Mouse (Mus musculus) intestine, embryonic 16.5 days (tissue): ENCODE data around the gene Syne3. TPM values are rescaled to one million over a fixed set of nuclear protein-coding genes. Genes with fewer than 3 reads are reported as not detected.
A peak's percentile ranks its signal among the peaks of the same experiment; 100 is the strongest.

Source experiments
- ATAC-seq: fragments of 200-750 bp; cut with Nextera tagmentation; 2 replicates; pipeline ENCODE4 v1.8.0; 2017; ENCODE audit warnings: moderate TSS enrichment, moderate library complexity
- H3K27ac ChIP-seq: fragments of 300-500 bp; sonication (generic); 2 replicates; pipeline ENCODE4 v1.5.1; 2014; ENCODE audit warnings: mild to moderate bottlenecking, low read length
- H3K27me3 ChIP-seq: fragments of 300-500 bp; sonication (generic); replicated peaks from 2 replicates; pipeline ENCODE4 v1.6.1; 2014; ENCODE audit warnings: low read length, control low read depth, mixed read lengths; ENCODE audit not compliant: control insufficient read depth, insufficient read depth
- H3K36me3 ChIP-seq: fragments of 300-500 bp; sonication (generic); 2 replicates; pipeline ENCODE4 v1.6.1; 2014; ENCODE audit warnings: low read length, control low read depth; ENCODE audit not compliant: control insufficient read depth, insufficient read depth
- H3K4me1 ChIP-seq: fragments of 300-500 bp; sonication (generic); 2 replicates; pipeline ENCODE4 v1.6.1; 2014; ENCODE audit warnings: low read length, control low read depth, mixed read lengths; ENCODE audit not compliant: control insufficient read depth, insufficient read depth
- H3K4me2 ChIP-seq: fragments of 300-500 bp; sonication (generic); 2 replicates; pipeline ENCODE4 v1.6.1; 2014; ENCODE audit warnings: low read depth, low read length, control low read depth
- H3K4me3 ChIP-seq: fragments of 300-500 bp; sonication (generic); 2 replicates; pipeline ENCODE4 v1.5.1; 2014; ENCODE audit warnings: mild to moderate bottlenecking, low read length
- H3K9ac ChIP-seq: fragments of 300-500 bp; sonication (generic); 2 replicates; pipeline ENCODE4 v1.6.1; 2014; ENCODE audit warnings: low read depth, low read length
- H3K9me3 ChIP-seq: fragments of 300-500 bp; sonication (generic); 2 replicates; pipeline ENCODE4 v1.6.1; 2016; ENCODE audit warnings: low read length, control low read depth; ENCODE audit not compliant: control insufficient read depth
- WGBS: fragments of 180-500 bp; shearing (Covaris S2); extraction: QIAGEN DNeasy Blood & Tissue Kit; methylation state at CpG from one replicate; pipeline ENCODE4 v1.1.7; 2014; 5-methylcytosine and 5-hydroxymethylcytosine counted together
- polyA plus RNA-seq: library from polyadenylated mRNA; unstranded; fragments of >200 nt; fragmentation: Nextera tagmentation; extraction: Ambion mirVana; gene quantifications from 2 replicates; pipeline ENCODE4 v1.2.1, GENCODE M21; 2015

Gene Syne3
- polyA plus RNA-seq, 1 experiment from 2014 or later, result 0.51 TPM

GRCm38 (mm10) chr12:105016199-105016598 is 6.6 kb upstream of the Syne3 start:
- no peaks in the 10 kb centered on the region for H3K36me3 ChIP-seq
- H3K4me2 ChIP-seq, result no peak overlapping the region
- WGBS, result 57% methylated on average over 4 of the region's 4 CpGs
- H3K27me3 ChIP-seq, result no peaks in the 10 kb centered on the region
- H3K27ac ChIP-seq, result no peak overlapping the region
- no peak for ATAC-seq
- H3K9me3 ChIP-seq, result no peaks in the 10 kb centered on the region
- H3K9ac ChIP-seq, result no peak overlapping the region
- no peaks in the 10 kb centered on the region for H3K4me1 ChIP-seq
- H3K4me3 ChIP-seq, result no peak overlapping the region

- no peak overlapping the region for H3K4me3 ChIP-seq
- H3K27ac ChIP-seq, result no peak overlapping the region
- 22% methylated on average over 17 of the region's 17 CpGs for WGBS
- H3K27me3 ChIP-seq, result peaks cover 6% of the 10 kb centered on the region; the same call in 1 of the 2 replicates
- H3K4me2 ChIP-seq, result peak overlapping the region; percentile 13; the same call in 1 of the 2 replicates
- no peaks in the 10 kb centered on the region for H3K36me3 ChIP-seq
- H3K4me1 ChIP-seq, result peaks cover 11% of the 10 kb centered on the region
- ATAC-seq, result no peak
- H3K9ac ChIP-seq, result 0 out of 2 replicates have a peak overlapping the region, but pooled peaks have one; percentile 13
- no peaks in the 10 kb centered on the region for H3K9me3 ChIP-seq
Observed at GRCm38 (mm10) chr12:105013065-105013464, 3.5 kb upstream of the Syne3 start.

GRCm38 (mm10) chr12:105012314-105012713 is 2.7 kb upstream of the Syne3 start:
- Histone ChIP-seq H3K36me3 (no peaks in the 10 kb centered on the region), H3K27ac (no peak overlapping the region), H3K4me2 (no peak overlapping the region), H3K27me3 (peaks cover 7% of the 10 kb centered on the region; the same call in 1 of the 2 replicates), H3K4me1 (peaks cover 11% of the 10 kb centered on the region), H3K9me3 (no peaks in the 10 kb centered on the region), H3K9ac (no peak overlapping the region), H3K4me3 (no peak overlapping the region)
- no peak for ATAC-seq
- WGBS, result 89% methylated on average over 4 of the region's 4 CpGs

DNA sequence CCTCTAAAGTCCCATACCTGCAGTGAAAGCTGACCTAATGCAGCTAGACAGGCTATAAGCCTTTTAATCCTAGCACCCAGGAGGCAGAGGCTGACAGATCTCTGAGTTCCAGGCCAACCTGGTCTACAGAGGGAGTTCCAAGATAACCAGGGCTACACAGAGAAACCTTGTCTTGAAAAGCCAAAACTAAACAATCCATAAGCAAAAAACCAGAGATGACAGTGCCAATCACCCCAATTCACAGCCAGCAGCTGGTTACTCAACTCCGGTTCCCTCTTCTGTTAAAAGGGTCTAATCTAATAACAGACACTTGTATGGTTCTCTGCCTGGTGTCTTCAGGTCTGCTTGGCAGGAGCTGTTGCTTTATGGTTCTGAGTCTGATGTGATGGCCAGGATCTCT is 2.0 kb upstream of the Syne3 start:
- ATAC-seq, result no peak
- Histone ChIP-seq H3K4me1 (peaks cover 11% of the 10 kb centered on the region), H3K27ac (no peak overlapping the region), H3K4me2 (no peak overlapping the region), H3K9me3 (no peaks in the 10 kb centered on the region), H3K36me3 (no peaks in the 10 kb centered on the region), H3K27me3 (peaks cover 7% of the 10 kb centered on the region; the same call in 1 of the 2 replicates), H3K9ac (no peak overlapping the region), H3K4me3 (no peak overlapping the region)
- 100% methylated on average over 1 of the region's 1 CpGs for WGBS

GRCm38 (mm10) chr12:105010213-105010790 is 693 bp upstream of the Syne3 start:
- peaks cover 7% of the 10 kb centered on the region; the same call in 1 of the 2 replicates for H3K27me3 ChIP-seq
- peaks cover 11% of the 10 kb centered on the region for H3K4me1 ChIP-seq
- no peak overlapping the region for H3K27ac ChIP-seq
- peak; percentile 6; the same call in 1 of the 2 replicates for ATAC-seq
- H3K9ac ChIP-seq, result peak overlapping the region; percentile 73
- peak overlapping the region; percentile 71 for H3K4me3 ChIP-seq
- H3K9me3 ChIP-seq, result no peaks in the 10 kb centered on the region
- no peaks in the 10 kb centered on the region for H3K36me3 ChIP-seq
- WGBS, result 19% methylated on average over 9 of the region's 9 CpGs
- peak overlapping the region; percentile 95 for H3K4me2 ChIP-seq

DNA sequence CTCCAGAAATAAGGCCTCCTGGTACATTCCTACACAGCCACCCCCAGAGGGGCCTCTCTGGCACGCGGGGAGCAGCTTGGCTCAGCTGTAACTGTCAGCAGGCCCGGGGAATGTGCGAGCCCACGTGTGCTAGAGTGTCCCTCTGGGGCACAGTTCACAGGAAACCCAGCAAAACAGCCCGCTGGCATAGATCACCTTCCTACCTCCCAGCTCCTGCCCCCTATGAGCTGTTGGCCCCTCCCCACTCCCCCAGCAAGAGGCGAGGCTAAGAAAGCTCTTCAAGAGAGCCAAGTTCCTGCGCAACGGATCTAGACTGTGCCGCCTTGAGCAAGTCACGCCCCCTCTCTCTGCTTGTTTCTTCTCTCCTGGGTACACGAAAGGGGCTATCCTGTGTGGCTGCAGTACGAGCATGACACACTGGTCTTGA is 844 bp downstream of the Syne3 start:
- peaks cover 7% of the 10 kb centered on the region; the same call in 1 of the 2 replicates for H3K27me3 ChIP-seq
- no peaks in the 10 kb centered on the region for H3K36me3 ChIP-seq
- no peak overlapping the region for H3K27ac ChIP-seq
- peak; percentile 30 for ATAC-seq
- peaks cover 11% of the 10 kb centered on the region for H3K4me1 ChIP-seq
- H3K9me3 ChIP-seq, result no peaks in the 10 kb centered on the region
- H3K9ac ChIP-seq, result peak overlapping the region; percentile 35; the same call in 1 of the 2 replicates
- WGBS, result 1% methylated on average over 13 of the region's 13 CpGs
- H3K4me2 ChIP-seq, result peak overlapping the region; percentile 95
- peak overlapping the region; percentile 71 for H3K4me3 ChIP-seq

DNA sequence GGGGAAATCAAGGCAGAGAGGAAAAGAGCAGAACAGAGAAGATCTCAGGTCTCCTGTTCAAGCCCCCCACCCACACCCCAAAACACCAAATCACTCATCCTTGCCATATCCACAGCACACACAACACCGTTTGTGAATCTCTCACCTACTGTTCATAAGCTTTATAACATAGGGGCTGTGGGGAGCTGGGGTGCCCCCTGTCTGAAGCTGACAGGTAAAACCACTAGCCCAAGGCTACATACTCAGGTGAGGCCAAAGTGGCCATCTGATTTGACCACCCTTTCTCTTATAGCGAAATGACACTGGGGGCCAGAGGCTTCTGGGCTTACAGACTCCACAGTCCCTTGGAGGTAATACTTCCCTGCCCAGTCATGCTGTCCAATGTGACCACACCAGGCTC is 1.5 kb downstream of the Syne3 start:
- 64% methylated on average over 2 of the region's 2 CpGs for WGBS
- Histone ChIP-seq H3K9ac (0 out of 2 replicates have a peak overlapping the region, but pooled peaks have one; percentile 35), H3K27ac (no peak overlapping the region), H3K9me3 (no peaks in the 10 kb centered on the region), H3K36me3 (no peaks in the 10 kb centered on the region), H3K27me3 (peaks cover 7% of the 10 kb centered on the region; the same call in 1 of the 2 replicates), H3K4me3 (0 out of 2 replicates have a peak overlapping the region, but pooled peaks have one; percentile 71), H3K4me2 (peak overlapping the region; percentile 95; the same call in 1 of the 2 replicates), H3K4me1 (peaks cover 14% of the 10 kb centered on the region)
- ATAC-seq, result no peak

GRCm38 (mm10) chr12:105005715-105005972 is 4.0 kb downstream of the Syne3 start:
- no peak overlapping the region for H3K4me2 ChIP-seq
- no peaks in the 10 kb centered on the region for H3K9me3 ChIP-seq
- no peaks in the 10 kb centered on the region for H3K36me3 ChIP-seq
- H3K27ac ChIP-seq, result peak overlapping the region; percentile 20; the same call in 1 of the 2 replicates
- H3K4me1 ChIP-seq, result peaks cover 25% of the 10 kb centered on the region
- H3K9ac ChIP-seq, result no peak overlapping the region
- no peak overlapping the region for H3K4me3 ChIP-seq
- WGBS, result 52% methylated on average over 2 of the region's 2 CpGs
- peaks cover 7% of the 10 kb centered on the region; the same call in 1 of the 2 replicates for H3K27me3 ChIP-seq
- ATAC-seq, result no peak

DNA sequence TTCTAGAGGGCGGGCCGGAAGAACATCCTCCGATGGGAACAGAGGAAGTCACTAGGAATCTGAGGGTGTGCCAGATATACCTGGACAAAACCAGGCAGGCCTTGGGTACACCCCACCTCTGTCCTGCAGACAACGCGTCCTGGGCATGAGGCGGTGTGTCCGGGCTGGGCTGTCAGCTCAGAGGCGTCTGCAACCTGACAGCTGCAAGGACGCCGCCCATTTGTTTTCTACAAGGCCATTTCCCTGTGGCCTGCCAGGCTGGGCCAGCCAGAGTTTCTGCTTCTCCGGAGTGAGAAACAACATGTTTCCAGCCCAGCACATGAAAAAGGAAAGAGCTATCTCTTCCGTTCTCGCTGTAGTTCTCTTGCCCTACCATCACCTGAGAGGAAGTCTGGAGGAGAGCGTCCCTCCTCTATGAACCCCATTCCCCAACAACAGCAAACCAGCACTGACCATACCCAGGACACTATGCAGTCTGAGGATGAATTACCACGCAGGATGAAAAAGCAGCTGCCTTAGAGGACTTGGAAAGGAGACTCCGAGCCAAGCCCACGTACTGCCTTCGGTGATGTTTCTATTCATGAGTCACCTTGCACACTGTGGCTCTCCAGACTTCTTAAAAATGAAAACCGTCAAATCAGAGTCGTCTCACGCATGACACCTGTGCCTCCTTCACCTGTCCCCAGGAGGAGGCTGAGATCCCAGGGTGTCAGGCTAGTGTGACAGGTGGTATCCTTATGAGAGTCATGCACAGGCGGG is 4.5 kb downstream of the Syne3 start:
- no peak for ATAC-seq
- H3K36me3 ChIP-seq, result no peaks in the 10 kb centered on the region
- H3K4me1 ChIP-seq, result peaks cover 29% of the 10 kb centered on the region
- H3K4me2 ChIP-seq, result no peak overlapping the region
- H3K9ac ChIP-seq, result no peak overlapping the region
- H3K4me3 ChIP-seq, result no peak overlapping the region
- peak overlapping the region; percentile 20 for H3K27ac ChIP-seq
- peaks cover 7% of the 10 kb centered on the region; the same call in 1 of the 2 replicates for H3K27me3 ChIP-seq
- WGBS, result 64% methylated on average over 22 of the region's 22 CpGs
- H3K9me3 ChIP-seq, result no peaks in the 10 kb centered on the region
